Mouse (Mus musculus): Measurements from ENCODE around the gene Map3k6. TPM values are rescaled to one million over a fixed set of nuclear protein-coding genes. Genes with fewer than 3 reads are reported as not detected.

The Map3k6 gene
- total RNA-seq (2021): 1 to 10 TPM; 3.9 to 5.9 TPM

- no peak for DNase-seq
These were observed at the start of gene Map3k6 for GRCm38 (mm10) chr4:133240490-133240921. TSS of gene Map3k6 (plus strand) at chr4:133240818.

DNA sequence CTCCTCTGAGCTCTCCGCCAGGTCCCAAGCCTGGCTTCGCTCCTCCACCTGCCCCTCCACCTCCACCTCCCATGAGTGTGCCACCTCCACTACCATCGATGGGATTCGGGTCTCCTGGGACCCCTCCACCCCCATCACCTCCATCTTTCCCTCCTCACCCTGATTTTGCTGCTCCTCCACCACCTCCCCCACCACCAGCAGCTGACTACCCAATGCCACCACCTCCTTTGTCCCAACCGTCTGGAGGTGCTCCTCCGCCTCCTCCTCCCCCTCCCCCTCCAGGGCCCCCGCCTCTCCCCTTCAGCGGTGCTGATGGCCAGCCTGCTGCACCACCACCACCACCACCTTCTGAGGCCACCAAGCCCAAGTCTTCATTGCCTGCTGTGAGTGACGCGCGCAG, 46.1 kb upstream of the Map3k6 start:
- no peak for DNase-seq

- no peak for DNase-seq
These were observed 45.6 kb upstream of the Map3k6 start for GRCm38 (mm10) chr4:133195014-133195413.

- DNase-seq: no peak
These were observed 44.5 kb upstream of the Map3k6 start for GRCm38 (mm10) chr4:133196136-133196535.

- no peak for DNase-seq
These were observed 43.8 kb upstream of the Map3k6 start for GRCm38 (mm10) chr4:133196852-133197251.

GRCm38 (mm10) chr4:133197355-133197754, 43.3 kb upstream of the Map3k6 start:
- no peak for DNase-seq

GRCm38 (mm10) chr4:133197801-133198286, 42.8 kb upstream of the Map3k6 start:
- no peak for DNase-seq

DNA sequence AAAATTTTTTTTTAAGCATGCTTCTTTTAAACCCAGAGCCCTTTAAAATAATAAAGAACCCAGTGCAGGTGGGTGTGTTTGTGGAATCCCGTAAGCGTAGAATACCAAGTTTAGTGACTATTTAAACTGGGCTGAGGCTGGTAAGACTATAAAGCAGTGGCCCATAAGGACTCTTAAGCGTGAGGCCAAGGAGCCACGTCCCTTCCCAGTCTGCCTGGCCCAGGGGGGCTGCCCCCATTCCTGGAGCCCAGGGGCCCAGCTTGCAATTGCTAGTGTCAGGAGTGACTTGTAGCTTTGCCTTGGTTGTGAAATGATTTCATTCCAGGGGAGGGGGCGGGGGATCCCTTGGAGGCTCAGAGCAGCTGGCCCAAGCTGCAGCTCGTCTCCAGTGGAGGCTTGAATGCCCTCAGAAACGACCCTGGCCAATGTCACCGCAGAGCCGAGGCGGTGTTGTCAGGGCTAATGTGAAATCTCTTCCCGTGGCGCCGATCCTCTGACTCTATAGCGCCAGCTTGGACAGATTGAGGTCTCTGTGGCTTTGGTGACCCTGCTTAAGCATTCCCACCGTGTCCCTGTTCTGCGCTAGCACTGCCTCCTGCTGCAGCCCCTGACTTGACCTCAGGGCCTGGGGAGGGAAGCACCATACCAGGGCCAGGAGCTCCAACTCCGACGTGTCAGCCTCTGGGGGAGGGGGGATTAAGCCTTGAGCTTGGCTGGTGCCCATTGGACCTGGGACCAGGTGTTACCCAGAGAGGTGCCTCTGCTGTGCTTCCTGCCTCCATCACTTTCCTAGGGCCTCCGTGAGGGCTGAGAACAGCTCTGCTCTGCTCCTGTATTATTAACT, 42.1 kb upstream of the Map3k6 start:
- DNase-seq: no peak

DNA sequence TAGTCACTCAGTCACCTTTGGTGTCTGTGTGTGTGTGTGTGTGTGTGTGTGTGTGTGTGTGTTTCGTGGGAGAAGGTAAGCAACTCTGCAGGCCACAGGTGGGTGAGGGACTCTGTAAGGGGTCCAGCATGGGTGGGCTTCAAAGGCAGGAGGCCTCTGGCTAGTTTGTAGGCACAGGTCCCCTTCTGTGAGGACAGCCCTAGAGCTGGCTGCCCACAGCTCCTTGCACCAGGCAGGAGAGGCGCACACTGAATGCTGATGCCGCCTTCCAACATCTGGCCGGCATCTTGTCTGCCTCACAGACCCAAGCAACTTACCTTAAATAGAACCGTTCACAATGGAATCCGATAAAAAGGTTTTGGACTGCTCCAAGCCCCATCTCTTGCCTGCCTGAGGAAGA, 40.9 kb upstream of the Map3k6 start:
- no peak for DNase-seq

DNA sequence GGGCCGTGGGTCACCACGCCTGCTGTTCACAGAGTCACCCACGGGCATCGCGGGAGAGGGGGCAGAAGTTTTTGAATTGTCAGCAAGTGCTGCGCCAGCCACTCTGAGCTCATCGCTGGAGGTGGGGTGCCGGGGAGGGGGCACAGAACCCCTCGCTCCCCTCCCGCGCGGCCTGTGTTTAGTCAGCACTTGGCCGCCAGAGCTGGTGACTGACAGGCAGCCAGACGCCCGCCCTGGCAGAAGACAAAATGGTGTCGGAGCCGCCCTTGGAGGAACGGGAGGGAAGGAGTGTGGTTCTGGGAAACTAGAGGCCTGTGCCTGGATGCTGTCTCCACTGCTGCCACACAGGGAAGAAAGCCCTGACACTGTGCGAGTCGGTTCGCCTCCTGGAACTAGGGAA, 40.3 kb upstream of the Map3k6 start:
- peak; percentile 50 to 54 for DNase-seq

DNA sequence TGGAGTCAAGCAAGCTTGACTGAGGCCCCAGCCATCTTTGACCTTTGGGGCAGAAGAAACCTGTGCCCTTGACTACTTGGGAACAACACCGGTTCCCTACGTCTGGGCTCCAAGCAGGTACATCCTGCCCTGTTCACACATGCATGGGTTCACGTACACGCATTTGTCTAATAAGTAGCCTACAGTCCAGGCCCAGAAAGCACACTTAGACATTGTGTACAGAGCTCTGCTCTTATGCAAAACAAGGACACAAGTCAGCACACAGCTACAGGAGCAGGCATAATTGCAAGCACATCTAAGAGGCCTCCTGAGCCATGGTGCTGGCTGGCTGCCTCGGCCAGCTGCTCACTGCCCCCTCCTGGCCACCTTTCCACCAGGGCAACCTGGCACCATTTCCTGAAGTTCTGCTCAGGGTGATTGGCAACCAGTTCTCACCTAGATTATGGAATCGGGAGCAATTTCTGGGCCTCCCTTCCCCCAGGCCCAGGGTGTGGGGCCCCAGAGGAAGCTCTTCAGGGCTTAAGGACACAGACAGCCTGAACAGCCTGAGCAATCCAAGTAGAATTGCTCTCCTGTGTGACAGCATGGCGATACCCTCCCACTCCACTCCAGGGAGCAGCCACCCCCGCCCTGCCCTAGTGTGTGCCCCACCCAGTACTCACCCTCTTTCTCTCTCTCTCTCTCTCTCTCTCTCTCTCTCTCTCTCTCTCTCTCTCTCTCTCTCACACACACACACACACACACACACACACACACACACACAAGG, 39.4 kb upstream of the Map3k6 start:
- peak in 1 of 2 experiments; percentile 42 for DNase-seq

GRCm38 (mm10) chr4:133202254-133202653, 38.4 kb upstream of the Map3k6 start:
- no peak for DNase-seq

DNA sequence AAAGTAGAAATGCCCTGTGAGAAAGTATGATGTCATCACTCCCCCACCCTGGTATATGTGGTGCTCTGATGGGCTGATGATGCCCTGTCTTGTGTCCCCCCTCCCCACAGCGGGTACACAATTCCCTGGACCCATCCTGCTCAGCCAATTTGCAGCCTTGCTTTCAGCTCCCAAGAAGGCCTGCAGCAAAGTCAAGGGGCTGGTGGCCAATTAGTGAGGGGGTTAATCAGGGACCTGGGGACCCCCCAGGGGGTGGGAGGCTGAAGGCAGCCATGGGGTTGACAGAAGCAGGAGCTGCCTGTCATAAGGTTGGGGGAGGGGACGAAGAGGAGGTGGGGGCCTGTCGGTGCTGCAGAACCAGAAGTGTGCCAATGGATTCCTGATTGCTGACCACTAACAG, 37.0 kb upstream of the Map3k6 start:
- no peak for DNase-seq

GRCm38 (mm10) chr4:133204379-133204778, 36.2 kb upstream of the Map3k6 start:
- DNase-seq: no peak

- DNase-seq: peak in 1 of 2 experiments; percentile 45
These were observed 31.3 kb upstream of the Map3k6 start for GRCm38 (mm10) chr4:133209366-133209765.

DNA sequence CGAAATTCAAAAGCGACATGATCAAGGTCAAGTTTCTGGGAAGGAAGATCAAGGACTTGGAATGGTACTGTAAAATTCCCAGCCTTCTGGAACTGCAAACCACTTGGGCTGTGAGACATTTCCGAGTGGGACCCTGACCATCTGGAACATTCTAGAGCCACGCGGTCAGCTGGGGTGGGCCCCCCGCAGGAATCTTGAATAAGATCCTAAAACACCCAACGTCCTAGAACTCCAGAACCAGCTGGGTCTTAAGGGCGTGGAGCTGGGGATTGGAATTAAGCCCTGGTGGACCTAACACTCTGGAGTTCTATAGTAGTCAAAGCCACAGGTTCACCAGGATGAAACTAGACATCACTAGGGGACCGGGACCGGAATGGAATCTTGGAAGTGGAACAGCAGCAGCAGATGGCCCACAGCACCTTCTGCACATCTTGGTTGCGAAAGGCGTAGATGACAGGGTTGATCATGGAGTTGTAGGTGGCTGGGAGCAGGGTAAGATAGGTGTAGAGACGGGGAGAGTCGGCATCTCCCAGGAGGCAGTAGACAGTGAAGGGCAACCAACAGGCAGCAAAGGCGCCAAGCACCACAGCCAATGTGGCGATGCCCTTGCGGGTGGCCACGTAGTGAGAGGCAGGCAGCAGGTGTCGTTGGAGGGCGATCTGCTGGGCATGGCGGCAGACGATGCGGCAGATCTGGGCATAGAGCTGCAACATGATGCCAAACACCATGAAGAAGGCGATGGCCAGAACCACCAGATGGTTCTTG, 30.4 kb upstream of the Map3k6 start:
- no peak for DNase-seq

- no peak for DNase-seq
These were observed 29.7 kb upstream of the Map3k6 start for GRCm38 (mm10) chr4:133210788-133211390.

DNA sequence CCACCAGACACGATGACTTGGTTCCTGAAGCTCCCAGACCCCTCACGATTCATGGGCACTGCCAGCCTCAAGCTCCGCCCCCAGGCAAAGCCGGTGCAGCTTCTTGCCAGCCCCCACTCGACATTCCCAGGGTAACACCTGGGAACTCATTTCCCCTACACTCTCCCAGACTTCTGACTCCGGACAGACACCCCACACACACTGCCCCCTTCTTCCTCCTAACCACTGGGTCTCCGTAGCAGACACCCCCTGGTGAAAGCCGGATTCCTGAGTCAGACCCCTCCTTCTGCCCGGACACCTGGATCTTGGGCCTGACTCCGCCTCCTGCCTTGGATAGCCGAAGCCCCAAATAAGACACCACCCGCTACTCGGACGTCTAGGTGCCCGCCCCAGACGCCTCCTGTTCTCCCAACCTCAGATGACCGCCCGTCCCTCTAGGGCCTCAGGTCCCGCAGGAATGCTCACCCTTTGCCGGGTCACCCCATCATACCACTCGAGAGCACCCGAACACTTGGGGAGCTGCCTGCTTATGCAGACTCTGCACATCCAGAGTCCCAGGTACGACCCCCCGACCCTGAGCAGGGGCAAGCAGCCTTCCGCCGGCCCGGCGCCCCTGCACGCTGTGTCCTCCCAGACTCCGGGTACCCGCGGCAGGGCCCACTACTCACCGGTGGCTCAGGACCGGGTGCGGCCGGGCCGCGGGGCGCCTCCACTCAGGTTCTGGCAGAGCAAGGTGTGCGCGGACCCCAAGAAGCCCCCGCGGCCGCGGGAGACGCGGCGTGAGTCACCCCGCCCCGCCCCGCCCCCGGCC, 28.7 kb upstream of the Map3k6 start, which contains the start of the genes Cd164l2 and Gpr3:
Cd164l2 (plus strand) TSS at position 381 of the 811 bp plus-strand sequence.
Gpr3 (minus strand) TSS at position 786 of the 811 bp plus-strand sequence.
- no peak for DNase-seq

GRCm38 (mm10) chr4:133212562-133213267, 27.9 kb upstream of the Map3k6 start:
- DNase-seq: peak; percentile 81 to 82

GRCm38 (mm10) chr4:133213268-133213590, 27.4 kb upstream of the Map3k6 start:
- DNase-seq: no peak

- no peak for DNase-seq
These were observed 27.0 kb upstream of the Map3k6 start for GRCm38 (mm10) chr4:133213661-133214060.

Measured in layer of hippocampus, postnatal 36 days (tissue).